Mouse (Mus musculus) myocyte (in vitro differentiated cells): ENCODE measurements around the gene Xrcc5. TPM values are rescaled to one million over a fixed set of nuclear protein-coding genes. Genes with fewer than 3 reads are reported as not detected.

ENCODE experiments used
- H3K27me3 ChIP-seq: one replicate; pipeline ENCODE4 v1.6.1; 2011; ENCODE audit not compliant: control insufficient read depth, insufficient read depth, insufficient read length
- H3K36me3 ChIP-seq: one replicate; pipeline ENCODE4 v1.6.1; 2011; ENCODE audit not compliant: control insufficient read depth, insufficient read depth
- H3K4me2 ChIP-seq: one replicate; pipeline ENCODE4 v1.6.1; 2011; ENCODE audit warnings: low read depth, control low read depth
- H3K4me3 ChIP-seq: one replicate; pipeline ENCODE4 v1.5.1; 2011; ENCODE audit warnings: mild to moderate bottlenecking, control low read depth, moderate library complexity
- H3K79me2 ChIP-seq: one replicate; pipeline ENCODE4 v1.6.1; 2011; ENCODE audit not compliant: control insufficient read depth, insufficient read depth
- H3ac ChIP-seq: one replicate; pipeline ENCODE4 v1.6.1; 2011; ENCODE audit not compliant: control insufficient read depth, insufficient read length
- CEBPB ChIP-seq: IDR thresholded peaks from 2 replicates; pipeline ENCODE4 v1.6.1; 2011; ENCODE audit warnings: mild to moderate bottlenecking, moderate library complexity; ENCODE audit not compliant: poor library complexity, insufficient read depth, severe bottlenecking
- E2F4 ChIP-seq: IDR thresholded peaks from one replicate; pipeline ENCODE4 v1.6.1; 2011; ENCODE audit warnings: mild to moderate bottlenecking, control low read depth, moderate library complexity; ENCODE audit not compliant: insufficient read depth
- MAX ChIP-seq: IDR thresholded peaks from one replicate; pipeline ENCODE4 v1.6.1; 2011; ENCODE audit warnings: low read depth, mild to moderate bottlenecking, control low read depth
- MYOD1 ChIP-seq, 3 experiments: IDR thresholded peaks; one replicate each; pipeline ENCODE4 v1.6.1; 2011; ENCODE audit warnings: control low read depth in 2 of 3, low read depth in 2 of 3, mild to moderate bottlenecking in 2 of 3, moderate library complexity in 1 of 3; ENCODE audit not compliant: insufficient read length in 2 of 3, control insufficient read depth in 1 of 3
- MYOG ChIP-seq, 3 experiments: IDR thresholded peaks; one replicate each; pipeline ENCODE4 v1.6.1; 2011; ENCODE audit warnings: control low read depth in 2 of 3, low read depth in 2 of 3, mild to moderate bottlenecking in 2 of 3; ENCODE audit not compliant: insufficient read length in 2 of 3, control insufficient read depth in 1 of 3, insufficient read depth in 1 of 3
- POLR2A ChIP-seq: IDR thresholded peaks from one replicate; pipeline ENCODE4 v1.6.1; 2011; ENCODE audit warnings: low read depth, mild to moderate bottlenecking, control low read depth, moderate library complexity; ENCODE audit not compliant: insufficient read length
- POLR2AphosphoS2 ChIP-seq: IDR thresholded peaks from one replicate; pipeline ENCODE4 v1.6.1; 2011; ENCODE audit warnings: low read depth, control low read depth; ENCODE audit not compliant: insufficient read length
- REST ChIP-seq: IDR thresholded peaks from one replicate; pipeline ENCODE4 v1.6.1; 2011; ENCODE audit warnings: mild to moderate bottlenecking, control low read depth, moderate library complexity; ENCODE audit not compliant: insufficient read depth, insufficient read length
- SRF ChIP-seq: IDR thresholded peaks from one replicate; pipeline ENCODE4 v1.6.1; 2011; ENCODE audit warnings: low read depth; ENCODE audit not compliant: control insufficient read depth, insufficient read length
- TCF12 ChIP-seq: IDR thresholded peaks from one replicate; pipeline ENCODE4 v1.6.1; 2011; ENCODE audit warnings: mild to moderate bottlenecking, control low read depth; ENCODE audit not compliant: poor library complexity, insufficient read depth, severe bottlenecking
- TCF3 ChIP-seq: IDR thresholded peaks from one replicate; pipeline ENCODE4 v1.6.1; 2011; ENCODE audit warnings: low read depth, control low read depth; ENCODE audit not compliant: insufficient read length
- USF1 ChIP-seq: IDR thresholded peaks from one replicate; pipeline ENCODE4 v1.6.1; 2011; ENCODE audit warnings: low read depth, mild to moderate bottlenecking, control low read depth, moderate library complexity
- polyA plus RNA-seq: library from polyadenylated mRNA; unstranded; fragments of >200 nt; fragmentation: generic; extraction: Trizol; gene quantifications from one replicate; pipeline ENCODE4 v1.2.1, GENCODE M21; 2012; ENCODE audit warnings: missing spikeins

The Xrcc5 gene
- polyA plus RNA-seq, 1 experiment: 23.5 TPM

- no peaks in the 10 kb centered on the region for H3K36me3 ChIP-seq
- no peak overlapping the region for H3ac ChIP-seq
- H3K4me3 ChIP-seq: no peak overlapping the region
- no peaks in the 10 kb centered on the region for H3K27me3 ChIP-seq
- H3K79me2 ChIP-seq: no peaks in the 10 kb centered on the region
- H3K4me2 ChIP-seq: no peak overlapping the region
- TF ChIP-seq MYOD1 (IDR thresholded peaks at IDR 0.05; ENCODE audit: control insufficient read depth in 1 of 3, insufficient read length in 2 of 3, low read depth in 2 of 3) (no peak), SRF (no peak), E2F4 (no peak), USF1 (no peak), CEBPB (no peak), POLR2AphosphoS2 (no peak), TCF3 (no peak), MAX (no peak), POLR2A (no peak)
These were observed 70.9 kb downstream of the Xrcc5 start for GRCm38 (mm10) chr1:72378151-72378550.

DNA sequence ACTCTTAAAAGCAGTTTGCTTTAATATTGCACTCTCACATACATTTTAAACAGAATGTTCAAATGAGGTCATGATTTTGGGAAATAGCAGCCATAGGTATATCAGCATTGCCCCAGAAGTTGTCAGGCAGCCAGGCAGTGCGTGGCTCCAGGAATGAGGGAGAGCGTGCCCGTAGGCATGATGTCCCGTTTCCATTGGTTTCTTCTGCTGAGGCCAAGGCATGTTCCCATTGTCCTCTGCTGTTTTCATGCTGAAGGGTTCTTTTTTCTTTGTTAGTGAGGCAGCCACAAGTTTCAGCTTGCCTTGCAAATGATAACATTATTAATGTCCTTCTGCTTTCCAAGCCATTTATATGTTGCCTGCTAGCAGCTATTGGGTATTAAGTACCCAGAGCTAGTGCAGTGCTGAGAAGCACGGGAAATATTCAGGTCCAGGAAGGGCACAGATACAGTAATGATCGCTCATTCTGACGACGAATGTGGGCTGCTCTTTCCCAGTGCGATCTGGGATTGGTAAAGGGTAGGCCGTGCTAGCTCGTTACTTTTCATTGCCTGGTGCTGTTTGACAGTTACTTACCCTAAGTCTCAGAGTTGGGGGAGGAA, 72.6 kb downstream of the Xrcc5 start:
- TF ChIP-seq MYOD1 (IDR thresholded peaks at IDR 0.05; ENCODE audit: control insufficient read depth in 1 of 3, insufficient read length in 2 of 3, low read depth in 2 of 3): no peak
- TF ChIP-seq MYOG (IDR thresholded peaks at IDR 0.05; ENCODE audit: control insufficient read depth in 1 of 3, insufficient read depth in 1 of 3, insufficient read length in 2 of 3, low read depth in 2 of 3): no peak
- TF ChIP-seq SRF: no peak
- TF ChIP-seq POLR2AphosphoS2: no peak
- TF ChIP-seq POLR2A: no peak
- Histone ChIP-seq H3K79me2 (no peaks in the 10 kb centered on the region), H3K36me3 (no peaks in the 10 kb centered on the region), H3K4me3 (no peak overlapping the region), H3K27me3 (no peaks in the 10 kb centered on the region), H3K4me2 (no peak overlapping the region), H3ac (no peak overlapping the region)

DNA sequence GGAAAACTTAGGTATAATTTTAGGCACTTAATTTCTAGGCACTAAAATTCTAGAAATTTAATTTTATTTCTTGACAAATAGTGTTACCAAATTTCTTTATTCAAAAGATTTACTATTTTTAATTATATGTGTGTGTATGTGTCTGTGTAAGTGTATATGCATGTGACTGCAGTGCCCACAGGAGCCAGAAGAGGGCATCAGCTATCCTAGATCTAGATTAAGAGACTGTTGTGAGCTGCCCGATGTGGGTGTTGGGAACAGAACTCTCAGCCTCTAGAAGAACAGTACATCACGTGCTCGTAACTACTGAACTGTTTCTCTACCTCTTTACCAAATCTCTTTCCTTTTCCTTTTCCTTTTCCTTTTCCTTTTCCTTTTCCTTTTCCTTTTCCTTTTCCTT, 73.3 kb downstream of the Xrcc5 start:
- no peak overlapping the region for H3K4me3 ChIP-seq
- H3ac ChIP-seq: no peak overlapping the region
- no peaks in the 10 kb centered on the region for H3K36me3 ChIP-seq
- no peak overlapping the region for H3K4me2 ChIP-seq
- no peaks in the 10 kb centered on the region for H3K27me3 ChIP-seq
- H3K79me2 ChIP-seq: no peaks in the 10 kb centered on the region
- TF ChIP-seq REST: no peak
- TF ChIP-seq SRF: no peak
- TF ChIP-seq MYOD1 (IDR thresholded peaks at IDR 0.05; ENCODE audit: control insufficient read depth in 1 of 3, insufficient read length in 2 of 3, low read depth in 2 of 3): no peak
- TF ChIP-seq E2F4: no peak
- no peak for TF ChIP-seq MYOG (IDR thresholded peaks at IDR 0.05; ENCODE audit: control insufficient read depth in 1 of 3, insufficient read depth in 1 of 3, insufficient read length in 2 of 3, low read depth in 2 of 3)
- TF ChIP-seq USF1: no peak
- TF ChIP-seq MAX: no peak
- TF ChIP-seq TCF3: no peak
- no peak for TF ChIP-seq POLR2A
- TF ChIP-seq POLR2AphosphoS2: no peak
- no peak for TF ChIP-seq TCF12
- TF ChIP-seq CEBPB: no peak

DNA sequence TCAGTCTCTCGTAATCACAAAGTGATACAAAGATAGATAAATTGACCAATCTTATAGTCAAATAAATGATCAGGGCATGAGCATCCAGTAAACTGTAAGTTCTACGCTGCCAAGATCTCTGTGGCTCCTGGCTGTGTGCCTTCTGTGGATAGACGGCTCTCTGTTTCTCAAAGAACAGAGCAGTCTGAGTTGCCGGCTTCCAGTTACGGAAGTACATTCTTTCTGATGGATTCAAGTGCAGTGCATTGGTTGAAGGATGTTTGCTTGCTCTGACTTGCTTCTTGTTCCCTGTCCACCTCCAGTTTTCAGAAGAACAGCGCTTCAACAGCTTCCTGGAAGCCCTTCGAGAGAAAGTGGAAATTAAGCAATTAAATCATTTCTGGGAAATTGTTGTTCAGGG, 75.8 kb downstream of the Xrcc5 start:
- H3K79me2 ChIP-seq: no peaks in the 10 kb centered on the region
- no peak overlapping the region for H3K4me3 ChIP-seq
- no peak overlapping the region for H3ac ChIP-seq
- no peaks in the 10 kb centered on the region for H3K27me3 ChIP-seq
- no peak overlapping the region for H3K4me2 ChIP-seq
- H3K36me3 ChIP-seq: peaks cover 11% of the 10 kb centered on the region
- TF ChIP-seq POLR2AphosphoS2 (no peak), POLR2A (no peak)

- peaks cover 15% of the 10 kb centered on the region for H3K36me3 ChIP-seq
- H3K79me2 ChIP-seq: no peaks in the 10 kb centered on the region
- H3K4me2 ChIP-seq: no peak overlapping the region
- no peak overlapping the region for H3ac ChIP-seq
- H3K4me3 ChIP-seq: no peak overlapping the region
- H3K27me3 ChIP-seq: no peaks in the 10 kb centered on the region
- TF ChIP-seq USF1 (no peak), MYOG (IDR thresholded peaks at IDR 0.05; ENCODE audit: control insufficient read depth in 1 of 3, insufficient read depth in 1 of 3, insufficient read length in 2 of 3, low read depth in 2 of 3) (no peak), POLR2A (no peak), POLR2AphosphoS2 (no peak), MAX (no peak), TCF3 (no peak), SRF (no peak), MYOD1 (IDR thresholded peaks at IDR 0.05; ENCODE audit: control insufficient read depth in 1 of 3, insufficient read length in 2 of 3, low read depth in 2 of 3) (no peak), REST (no peak), CEBPB (no peak), TCF12 (no peak), E2F4 (no peak)
These were observed 76.4 kb downstream of the Xrcc5 start for GRCm38 (mm10) chr1:72383651-72384050.
